In genomic region chr15:97670554-97670953, GRCm38 (mm10) we compare ENCODE assay signal across 22 mouse cellular contexts. TPM values are rescaled to one million over a fixed set of nuclear protein-coding genes. Genes with fewer than 3 reads are reported as not detected.
DNase-seq lines count a peak whose midpoint lies in the region; ATAC-seq and TF ChIP-seq lines count a peak whose summit lies in the region.
"Had no signal": no experiment of that assay in that cellular context is flagged by ENCODE, and none has a peak within 500 bp of the region (broad histone marks: within the 10 kb centered on the region; RNA-seq: fewer than 3 reads in every experiment).

No protein-coding gene starts in this region.

- H3K27ac ChIP-seq in intestine, postnatal 0 days (ENCODE audit: low read depth, low read length) = no peak overlapping the region
- H3K27ac ChIP-seq: embryonic facial prominence, embryonic 10.5 days; forebrain, embryonic 12.5 days; heart, embryonic 15.5 days; hindbrain, embryonic 12.5 days; midbrain, embryonic 15.5 days had no signal

- H3K9me3 ChIP-seq in intestine, postnatal 0 days (ENCODE audit: control insufficient read depth) = no peaks in the 10 kb centered on the region
- H3K9me3 ChIP-seq: embryonic facial prominence, embryonic 10.5 days; forebrain, embryonic 12.5 days; heart, embryonic 15.5 days; hindbrain, embryonic 12.5 days; midbrain, embryonic 15.5 days had no signal

- no peak overlapping the region for H3K4me2 ChIP-seq in intestine, postnatal 0 days (replicated peaks; ENCODE audit: low read depth)
- H3K4me2 ChIP-seq: forebrain, embryonic 12.5 days; heart, embryonic 15.5 days; hindbrain, embryonic 12.5 days; midbrain, embryonic 15.5 days had no signal

- peaks cover 23% of the 10 kb centered on the region; the same call in 1 of the 2 replicates for H3K36me3 ChIP-seq in intestine, postnatal 0 days (ENCODE audit: control insufficient read depth, insufficient read depth)

- ATAC-seq in intestine, postnatal 0 days = no peak
- ATAC-seq: midbrain, embryonic 15.5 days had no signal

- no peaks in the 10 kb centered on the region for H3K4me1 ChIP-seq in intestine, postnatal 0 days (replicated peaks; ENCODE audit: control insufficient read depth, insufficient read depth, low read length)

- no peak overlapping the region for H3K4me3 ChIP-seq in intestine, postnatal 0 days (ENCODE audit: low read depth, low read length)
- H3K4me3 ChIP-seq: embryonic facial prominence, embryonic 10.5 days; forebrain, embryonic 12.5 days; heart, embryonic 15.5 days; hindbrain, embryonic 12.5 days; megakaryocyte, embryonic 14.5 days; midbrain, embryonic 15.5 days; myocyte had no signal

- no peak for TF ChIP-seq CTCF in intestine, postnatal 0 days (IDR thresholded peaks at IDR 0.05; ENCODE audit: low read depth)

- 70% methylated on average over 6 of the region's 6 CpGs for WGBS in intestine, postnatal 0 days

- no peak overlapping the region for H3K9ac ChIP-seq in intestine, postnatal 0 days (ENCODE audit: low read depth, low read length)
- H3K9ac ChIP-seq: forebrain, embryonic 12.5 days; heart, embryonic 15.5 days; hindbrain, embryonic 12.5 days; midbrain, embryonic 15.5 days had no signal

- no peaks in the 10 kb centered on the region for H3K27me3 ChIP-seq in intestine, postnatal 0 days (replicated peaks; ENCODE audit: control insufficient read depth, insufficient read depth, low read length)
- H3K27me3 ChIP-seq: forebrain, embryonic 12.5 days; heart, embryonic 15.5 days; hindbrain, embryonic 12.5 days; midbrain, embryonic 15.5 days had no signal

- DNase-seq in gastrocnemius, adult 18-20 months (ENCODE audit: low spot score) = peak; percentile 28
- no peak for DNase-seq in gastrocnemius, adult 8-10 months (ENCODE audit: low spot score in 2 of 2)
- DNase-seq in lung, adult 18-20 months = peak; percentile 18 to 21
- no peak for DNase-seq in lung, postnatal 4 days
- DNase-seq in gonadal fat pad, adult 2 months (ENCODE audit: low read depth) = peak; percentile 61
- DNase-seq in thymus, postnatal 0 days (ENCODE audit: low spot score) = no peak
- DNase-seq: B cell, adult 2 months; cerebellum, adult 8-10 months; gastrocnemius, postnatal 25 days; kidney, adult 8-10 months; kidney, postnatal 25 days; left cerebral cortex, postnatal 4 days; liver; thymus, postnatal 25 days had no signal

RNA-seq across cellular contexts. Expression of gene Rpap3, which starts 35.1 kb away (rescaled TPM):
- total RNA-seq in gastrocnemius, adult 18-20 months (2021) = 10 to 100 TPM; 12.0 to 14.0 TPM
- total RNA-seq in gastrocnemius, adult 8-10 months (2022) = 10 to 100 TPM; 12.5 to 13.9 (median 12.8) TPM
- polyA plus RNA-seq in gonadal fat pad, adult 2 months (2012; rRNA removed) = 7.0 and 7.1 TPM in 2 replicates
- 31.1 and 31.7 TPM in 2 replicates for polyA plus RNA-seq in thymus, postnatal 0 days (2015; fragmentation: Nextera tagmentation; extraction: Ambion mirVana)
- polyA plus RNA-seq in intestine, postnatal 0 days (2015; fragmentation: Nextera tagmentation; extraction: Ambion mirVana) = 11.8 and 12.0 TPM in 2 replicates

Comparison
In these comparisons a context has a peak if more than half of its experiments do, and no peak if none do; other contexts are left out.
1. DNase-seq: peak in gastrocnemius, adult 18-20 months (single experiment), lung, adult 18-20 months (2 of 2) and gonadal fat pad, adult 2 months (single experiment); none in gastrocnemius, adult 8-10 months (0 of 2), lung, postnatal 4 days (0 of 2) and thymus, postnatal 0 days (single experiment).